Mouse (Mus musculus): ENCODE measurements around the gene Nufip1.

DNA sequence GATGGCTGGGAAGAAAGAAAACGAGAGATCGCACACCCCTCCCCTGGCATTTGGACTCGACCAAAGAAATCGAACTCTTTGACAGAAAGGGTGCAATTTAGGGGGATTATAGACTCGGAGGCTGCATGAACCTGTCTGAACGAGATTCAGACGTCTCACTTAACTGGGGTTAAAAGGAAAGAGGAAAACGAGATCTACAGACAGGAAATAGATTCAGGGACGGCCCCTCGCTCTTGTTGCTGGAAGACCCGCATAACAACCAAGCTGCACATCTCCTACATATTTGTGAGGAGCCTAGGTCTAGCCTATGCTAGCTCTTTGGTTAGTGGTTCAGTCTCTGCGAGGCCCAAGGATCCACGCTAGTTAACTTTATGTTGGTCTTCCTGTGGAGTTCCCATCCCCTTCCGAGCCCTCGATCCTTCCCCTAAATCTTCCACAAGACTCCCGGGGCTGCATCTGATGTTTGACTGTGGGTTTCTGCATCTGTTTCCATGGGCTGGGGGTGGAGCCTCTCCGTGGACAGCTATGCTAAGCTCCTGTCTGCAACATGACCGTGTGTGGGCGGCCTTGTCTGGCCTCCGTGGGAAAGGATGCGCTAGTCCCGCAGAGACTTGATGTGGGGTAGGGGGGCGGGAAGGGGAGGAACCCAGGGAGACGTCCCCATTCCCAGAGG, 42.4 kb downstream of the Nufip1 start:
- no peak for TF ChIP-seq CTCF (IDR thresholded peaks at IDR 0.05; ENCODE audit: extremely low read depth, insufficient read depth, low read length)
- no peak for TF ChIP-seq POLR2A (IDR thresholded peaks at IDR 0.05; ENCODE audit: extremely low read depth, insufficient read depth, low read length)
